Mouse (Mus musculus): ENCODE measurements at regions not wholly inside any gene's neighbourhood (a gene's known extent, or its start where the extent isn't known, plus 50 kb on each side); places are given as distances from the start of the nearest gene placed in this dataset.

DNA sequence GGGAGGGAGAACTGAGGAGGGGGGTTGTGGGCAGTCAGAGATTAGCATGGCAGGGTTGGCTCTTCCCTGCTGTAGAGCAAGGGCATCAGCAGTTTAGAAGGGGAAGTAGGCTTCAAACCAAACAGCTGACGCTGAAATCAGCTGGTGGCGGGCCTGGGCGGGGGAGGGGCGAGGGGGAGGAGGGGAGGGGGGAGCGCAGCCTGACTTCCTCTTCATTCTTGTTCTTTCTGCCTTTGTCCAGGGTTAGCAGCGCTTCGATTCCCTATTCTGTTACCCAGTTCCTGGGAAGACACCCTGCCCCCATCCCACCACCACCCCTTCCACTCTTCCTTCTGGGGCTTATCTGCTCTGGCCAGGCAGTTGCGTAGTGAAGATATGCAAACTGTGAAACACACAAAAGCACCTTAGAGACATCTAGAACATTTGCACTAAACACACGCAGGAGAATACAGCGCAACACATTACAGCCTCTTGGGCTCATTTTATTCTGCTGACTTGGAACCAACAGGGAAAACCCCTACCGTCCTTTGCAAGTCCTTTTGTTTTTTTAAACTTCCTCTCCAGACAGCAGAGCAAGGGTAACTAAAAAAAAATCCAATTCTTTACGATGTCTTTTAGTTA, 93.3 kb upstream of the Marcks start:
- peak; percentile 85 for ATAC-seq
- Histone ChIP-seq H3K4me1 (ENCODE audit: control insufficient read depth, insufficient read depth, low read length) (peaks cover 17% of the 10 kb centered on the region; the same call in 1 of the 2 replicates), H3K4me2 (ENCODE audit: low read depth, low read length) (peak overlapping the region; percentile 42), H3K27me3 (replicated peaks; ENCODE audit: control insufficient read depth, insufficient read depth, low read length) (no peaks in the 10 kb centered on the region), H3K9me3 (ENCODE audit: control insufficient read depth, low read length) (no peaks in the 10 kb centered on the region), H3K36me3 (ENCODE audit: control insufficient read depth, insufficient read depth, low read length) (no peaks in the 10 kb centered on the region), H3K4me3 (ENCODE audit: low read length) (no peak overlapping the region; the same call in 1 of the 2 replicates), H3K27ac (ENCODE audit: low read length) (peak overlapping the region; percentile 29; the same call in 1 of the 2 replicates), H3K9ac (ENCODE audit: low read depth, low read length) (peak overlapping the region; percentile 17; the same call in 1 of the 2 replicates)
- 12% methylated on average over 11 of the region's 12 CpGs for WGBS

DNA sequence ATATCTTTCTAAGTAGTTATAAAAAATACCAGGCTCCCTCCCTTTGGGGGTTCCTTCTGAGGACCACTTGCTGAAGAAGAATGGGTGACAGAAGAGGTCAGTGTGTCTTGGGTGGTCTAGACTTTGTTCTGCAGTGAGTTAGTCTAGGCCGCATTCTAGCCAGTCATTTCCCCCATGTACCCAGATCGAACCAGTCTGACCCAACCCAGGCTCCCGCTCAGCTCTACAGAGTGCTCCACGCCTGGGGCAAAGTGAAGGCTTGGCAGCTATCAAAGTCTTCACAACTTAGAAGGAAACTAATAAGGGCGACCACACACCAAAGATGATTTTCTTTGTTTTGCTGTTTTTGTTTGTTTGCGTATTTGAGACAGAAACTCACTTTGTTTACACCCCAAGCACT, 92.4 kb upstream of the Marcks start:
- Histone ChIP-seq H3K4me2 (ENCODE audit: low read depth, low read length) (no peak overlapping the region), H3K4me3 (ENCODE audit: low read length) (no peak overlapping the region), H3K9ac (ENCODE audit: low read depth, low read length) (no peak overlapping the region), H3K4me1 (ENCODE audit: control insufficient read depth, insufficient read depth, low read length) (peaks cover 11% of the 10 kb centered on the region; the same call in 1 of the 2 replicates), H3K27ac (ENCODE audit: low read length) (no peak overlapping the region), H3K27me3 (replicated peaks; ENCODE audit: control insufficient read depth, insufficient read depth, low read length) (no peaks in the 10 kb centered on the region), H3K36me3 (ENCODE audit: control insufficient read depth, insufficient read depth, low read length) (no peaks in the 10 kb centered on the region), H3K9me3 (ENCODE audit: control insufficient read depth, low read length) (no peaks in the 10 kb centered on the region)
- WGBS = 91% methylated on average over 6 of the region's 6 CpGs
- no peak for ATAC-seq

GRCm38 (mm10) chr10:37227889-37228288, 89.2 kb upstream of the Marcks start:
- Histone ChIP-seq H3K4me3 (ENCODE audit: low read length) (no peak overlapping the region), H3K27me3 (replicated peaks; ENCODE audit: control insufficient read depth, insufficient read depth, low read length) (no peaks in the 10 kb centered on the region), H3K9me3 (ENCODE audit: control insufficient read depth, low read length) (no peaks in the 10 kb centered on the region), H3K36me3 (ENCODE audit: control insufficient read depth, insufficient read depth, low read length) (no peaks in the 10 kb centered on the region), H3K4me1 (ENCODE audit: control insufficient read depth, insufficient read depth, low read length) (peaks cover 4% of the 10 kb centered on the region; the same call in 1 of the 2 replicates), H3K27ac (ENCODE audit: low read length) (no peak overlapping the region), H3K4me2 (ENCODE audit: low read depth, low read length) (no peak overlapping the region), H3K9ac (ENCODE audit: low read depth, low read length) (no peak overlapping the region)
- WGBS = 82% methylated on average over 3 of the region's 3 CpGs
- ATAC-seq = no peak

DNA sequence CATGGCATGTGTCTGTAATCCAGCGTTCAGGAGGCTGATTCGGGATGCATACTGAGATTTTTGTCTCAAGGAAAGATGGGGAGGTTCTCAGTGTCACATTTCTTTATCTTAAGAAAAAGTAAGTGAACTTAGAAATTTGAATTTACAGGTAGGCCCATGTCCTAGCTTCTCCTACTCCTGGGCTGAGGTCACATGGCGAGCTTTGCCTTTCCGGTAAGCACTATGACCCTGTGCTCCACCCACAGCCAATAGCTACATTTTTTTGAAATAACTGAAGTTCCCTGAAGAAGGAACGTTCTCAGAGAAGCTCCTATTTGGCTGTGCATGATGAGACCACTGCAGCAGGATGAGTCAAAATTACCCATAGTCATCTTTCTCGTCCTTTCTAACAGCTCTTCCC, 83.0 kb upstream of the Marcks start:
- Histone ChIP-seq H3K4me2 (ENCODE audit: low read depth, low read length) (no peak overlapping the region), H3K9me3 (ENCODE audit: control insufficient read depth, low read length) (no peaks in the 10 kb centered on the region), H3K4me1 (ENCODE audit: control insufficient read depth, insufficient read depth, low read length) (peaks cover 10% of the 10 kb centered on the region), H3K27me3 (replicated peaks; ENCODE audit: control insufficient read depth, insufficient read depth, low read length) (no peaks in the 10 kb centered on the region), H3K4me3 (ENCODE audit: low read length) (no peak overlapping the region), H3K9ac (ENCODE audit: low read depth, low read length) (no peak overlapping the region), H3K36me3 (ENCODE audit: control insufficient read depth, insufficient read depth, low read length) (no peaks in the 10 kb centered on the region), H3K27ac (ENCODE audit: low read length) (no peak overlapping the region)
- ATAC-seq = no peak
- 57% methylated on average over 6 of the region's 6 CpGs for WGBS

- H3K4me1 ChIP-seq (ENCODE audit: control insufficient read depth, insufficient read depth, low read length) = peaks cover 10% of the 10 kb centered on the region
- H3K9me3 ChIP-seq (ENCODE audit: control insufficient read depth, low read length) = no peaks in the 10 kb centered on the region
- H3K27ac ChIP-seq (ENCODE audit: low read length) = no peak overlapping the region
- H3K4me2 ChIP-seq (ENCODE audit: low read depth, low read length) = no peak overlapping the region
- ATAC-seq = peak; percentile 35; the same call in 1 of the 2 replicates
- H3K36me3 ChIP-seq (ENCODE audit: control insufficient read depth, insufficient read depth, low read length) = no peaks in the 10 kb centered on the region
- WGBS = 33% methylated on average over 3 of the region's 3 CpGs
- H3K9ac ChIP-seq (ENCODE audit: low read depth, low read length) = no peak overlapping the region
- H3K4me3 ChIP-seq (ENCODE audit: low read length) = no peak overlapping the region
- H3K27me3 ChIP-seq (replicated peaks; ENCODE audit: control insufficient read depth, insufficient read depth, low read length) = no peaks in the 10 kb centered on the region
Measured at GRCm38 (mm10) chr10:37220434-37220833, 81.7 kb upstream of the Marcks start.

GRCm38 (mm10) chr10:37219936-37220335, 81.2 kb upstream of the Marcks start:
- 45% methylated on average over 4 of the region's 4 CpGs for WGBS
- H3K4me3 ChIP-seq (ENCODE audit: low read length) = no peak overlapping the region
- no peaks in the 10 kb centered on the region for H3K36me3 ChIP-seq (ENCODE audit: control insufficient read depth, insufficient read depth, low read length)
- no peak overlapping the region for H3K9ac ChIP-seq (ENCODE audit: low read depth, low read length)
- H3K9me3 ChIP-seq (ENCODE audit: control insufficient read depth, low read length) = no peaks in the 10 kb centered on the region
- H3K27ac ChIP-seq (ENCODE audit: low read length) = no peak overlapping the region
- no peaks in the 10 kb centered on the region for H3K27me3 ChIP-seq (replicated peaks; ENCODE audit: control insufficient read depth, insufficient read depth, low read length)
- H3K4me1 ChIP-seq (ENCODE audit: control insufficient read depth, insufficient read depth, low read length) = peaks cover 12% of the 10 kb centered on the region
- peak; percentile 52 for ATAC-seq
- H3K4me2 ChIP-seq (ENCODE audit: low read depth, low read length) = no peak overlapping the region

DNA sequence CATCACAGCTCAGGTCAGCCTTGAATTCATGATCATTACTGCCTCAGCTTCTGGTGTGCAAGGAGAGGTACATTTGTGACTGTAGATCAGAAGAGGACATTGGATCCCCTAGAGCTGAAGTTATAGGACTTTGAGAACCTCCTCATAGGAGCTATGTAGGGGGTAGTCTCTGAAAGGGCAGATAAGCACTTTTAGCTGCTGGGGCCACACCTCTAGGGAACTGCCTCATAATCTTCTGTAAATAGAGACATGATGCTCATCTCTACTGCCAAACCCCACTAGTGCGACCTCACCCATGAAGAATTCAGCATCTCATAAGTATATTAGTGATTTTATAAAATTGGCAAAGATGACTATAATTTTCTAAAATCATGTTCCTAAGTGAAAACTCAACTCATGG, 80.7 kb upstream of the Marcks start:
- no peak overlapping the region for H3K4me3 ChIP-seq (ENCODE audit: low read length)
- WGBS = 87% methylated on average over 1 of the region's 1 CpGs
- no peak overlapping the region for H3K4me2 ChIP-seq (ENCODE audit: low read depth, low read length)
- no peaks in the 10 kb centered on the region for H3K27me3 ChIP-seq (replicated peaks; ENCODE audit: control insufficient read depth, insufficient read depth, low read length)
- no peak overlapping the region for H3K9ac ChIP-seq (ENCODE audit: low read depth, low read length)
- ATAC-seq = no peak
- H3K9me3 ChIP-seq (ENCODE audit: control insufficient read depth, low read length) = no peaks in the 10 kb centered on the region
- H3K4me1 ChIP-seq (ENCODE audit: control insufficient read depth, insufficient read depth, low read length) = peaks cover 12% of the 10 kb centered on the region
- H3K36me3 ChIP-seq (ENCODE audit: control insufficient read depth, insufficient read depth, low read length) = no peaks in the 10 kb centered on the region
- H3K27ac ChIP-seq (ENCODE audit: low read length) = no peak overlapping the region

- Histone ChIP-seq H3K4me1 (ENCODE audit: control insufficient read depth, insufficient read depth, low read length) (0 out of 2 replicates have a peak, but pooled peaks cover 5% of the 10 kb centered on the region), H3K9ac (ENCODE audit: low read depth, low read length) (no peak overlapping the region), H3K4me3 (ENCODE audit: low read length) (no peak overlapping the region), H3K4me2 (ENCODE audit: low read depth, low read length) (no peak overlapping the region), H3K27ac (ENCODE audit: low read length) (no peak overlapping the region), H3K9me3 (ENCODE audit: control insufficient read depth, low read length) (no peaks in the 10 kb centered on the region), H3K36me3 (ENCODE audit: control insufficient read depth, insufficient read depth, low read length) (no peaks in the 10 kb centered on the region), H3K27me3 (replicated peaks; ENCODE audit: control insufficient read depth, insufficient read depth, low read length) (no peaks in the 10 kb centered on the region)
- peak; percentile 92 for ATAC-seq
- 49% methylated on average over 5 of the region's 5 CpGs for WGBS
Measured at GRCm38 (mm10) chr10:37214656-37215055, 75.9 kb upstream of the Marcks start.

GRCm38 (mm10) chr10:37212350-37213035, 73.8 kb upstream of the Marcks start:
- Histone ChIP-seq H3K27ac (ENCODE audit: low read length) (no peak overlapping the region), H3K36me3 (ENCODE audit: control insufficient read depth, insufficient read depth, low read length) (no peaks in the 10 kb centered on the region), H3K4me3 (ENCODE audit: low read length) (no peak overlapping the region), H3K4me1 (ENCODE audit: control insufficient read depth, insufficient read depth, low read length) (0 out of 2 replicates have a peak, but pooled peaks cover 5% of the 10 kb centered on the region), H3K27me3 (replicated peaks; ENCODE audit: control insufficient read depth, insufficient read depth, low read length) (no peaks in the 10 kb centered on the region), H3K9me3 (ENCODE audit: control insufficient read depth, low read length) (no peaks in the 10 kb centered on the region), H3K4me2 (ENCODE audit: low read depth, low read length) (no peak overlapping the region), H3K9ac (ENCODE audit: low read depth, low read length) (no peak overlapping the region)
- no peak; the same call in 1 of the 2 replicates for ATAC-seq
- 48% methylated on average over 1 of the region's 1 CpGs for WGBS

All from intestine, embryonic 16.5 days (tissue).